Comparison of ENCODE assay signal across 8 mouse cellular contexts in the genomic region with DNA sequence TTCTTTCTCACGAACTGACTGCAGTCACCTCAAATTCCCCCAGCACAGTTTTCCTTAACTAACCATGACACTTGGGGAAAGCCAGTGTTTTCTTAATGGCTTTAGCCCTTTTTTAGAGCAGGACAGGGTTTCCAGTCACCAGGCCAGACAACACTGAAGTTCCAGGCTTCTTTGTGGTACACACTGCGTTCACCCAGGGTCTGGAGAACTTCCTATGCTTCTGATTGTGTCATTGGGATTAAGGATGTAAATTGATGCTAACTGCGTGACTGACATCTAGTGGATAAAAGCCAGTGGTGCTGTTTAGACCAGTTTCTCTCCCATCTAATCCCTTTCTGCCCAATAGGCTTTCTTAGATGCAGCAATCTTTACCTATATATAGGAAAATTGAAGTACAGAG.
A peak's percentile ranks its signal among the peaks of the same experiment; 100 is the strongest.
DNase-seq lines count a peak whose midpoint lies in the region; ATAC-seq and TF ChIP-seq lines count a peak whose summit lies in the region.

No protein-coding gene starts in this region.

- H3K9me3 ChIP-seq in embryonic facial prominence, embryonic 10.5 days: no peaks in the 10 kb centered on the region
- 0 out of 2 replicates have a peak, but pooled peaks cover 4% of the 10 kb centered on the region for H3K9me3 ChIP-seq in intestine, embryonic 16.5 days (ENCODE audit: control insufficient read depth, low read length)
- no peaks in the 10 kb centered on the region for H3K9me3 ChIP-seq in liver, embryonic 14.5 days (ENCODE audit: control insufficient read depth, low read length)

- H3K36me3 ChIP-seq in embryonic facial prominence, embryonic 10.5 days (replicated peaks): no peaks in the 10 kb centered on the region
- H3K36me3 ChIP-seq in intestine, embryonic 16.5 days (ENCODE audit: control insufficient read depth, insufficient read depth, low read length): no peaks in the 10 kb centered on the region
- no peaks in the 10 kb centered on the region for H3K36me3 ChIP-seq in liver, embryonic 14.5 days (replicated peaks; ENCODE audit: control insufficient read depth, insufficient read depth, low read depth)

- H3K4me2 ChIP-seq in intestine, embryonic 16.5 days (ENCODE audit: low read depth, low read length): no peak overlapping the region
- H3K4me2 ChIP-seq in liver, embryonic 14.5 days (ENCODE audit: low read depth): no peak overlapping the region

- intact Hi-C loops in gastrocnemius, postnatal 36 days (cut with DNase I): loop anchor here (10.0 kb wide), 1 partner anchor 481 kb away; no protein-coding TSS in a partner anchor

- peak; percentile 72; the same call in 1 of the 2 replicates for ATAC-seq in intestine, embryonic 16.5 days
- ATAC-seq in liver, embryonic 14.5 days (ENCODE audit: insufficient read depth): no peak
- ATAC-seq in inflammation-experienced regulatory T-cells, adult 6 months: no peak

- H3K9ac ChIP-seq in intestine, embryonic 16.5 days (ENCODE audit: low read depth, low read length): no peak overlapping the region
- H3K9ac ChIP-seq in liver, embryonic 14.5 days (replicated peaks): no peak overlapping the region

- WGBS in embryonic facial prominence, embryonic 10.5 days: 29% methylated on average over 3 of the region's 3 CpGs
- 31% methylated on average over 3 of the region's 3 CpGs for WGBS in intestine, embryonic 16.5 days
- 20% methylated on average over 3 of the region's 3 CpGs for WGBS in liver, embryonic 14.5 days (ENCODE audit: insufficient replicate concordance)

- H3K4me1 ChIP-seq in embryonic facial prominence, embryonic 10.5 days: peaks cover 20% of the 10 kb centered on the region
- H3K4me1 ChIP-seq in intestine, embryonic 16.5 days (ENCODE audit: control insufficient read depth, insufficient read depth, low read length): peaks cover 11% of the 10 kb centered on the region
- peaks cover 0 to 4% of the 10 kb centered on the region in 2 experiments; a peak in 2 of 4 replicates for H3K4me1 ChIP-seq in liver, embryonic 14.5 days (replicated peaks; ENCODE audit: control insufficient read depth in 2 of 2, insufficient read depth in 2 of 2, low read length in 1 of 2)

- H3K27me3 ChIP-seq in embryonic facial prominence, embryonic 10.5 days (replicated peaks; ENCODE audit: low read depth, poor library complexity, severe bottlenecking): peaks cover 21% of the 10 kb centered on the region
- H3K27me3 ChIP-seq in intestine, embryonic 16.5 days (replicated peaks; ENCODE audit: control insufficient read depth, insufficient read depth, low read length): no peaks in the 10 kb centered on the region
- H3K27me3 ChIP-seq in liver, embryonic 14.5 days (ENCODE audit: control insufficient read depth, insufficient read depth, low read length): no peaks in the 10 kb centered on the region

- TF ChIP-seq CTCF in liver, embryonic 14.5 days (IDR thresholded peaks at IDR 0.05; ENCODE audit: low read depth): peak; percentile 56

- TF ChIP-seq EP300 in liver, embryonic 14.5 days (IDR thresholded peaks at IDR 0.05; ENCODE audit: low read depth): no peak

- no peak overlapping the region for H3K4me3 ChIP-seq in embryonic facial prominence, embryonic 10.5 days
- H3K4me3 ChIP-seq in intestine, embryonic 16.5 days (ENCODE audit: low read length): no peak overlapping the region
- H3K4me3 ChIP-seq in liver, embryonic 14.5 days (ENCODE audit: insufficient read depth in 1 of 2, low read depth in 2 of 2, low read length in 2 of 2): no peak overlapping the region

- DNase-seq in 3T3-L1 (ENCODE audit: low read depth, low spot score) (peak; percentile 61), 416B (ENCODE audit: low read depth) (peak; percentile 60)
- DNase-seq in embryonic facial prominence, embryonic 10.5 days (ENCODE audit: low spot score): peak; percentile 34
- no peak for DNase-seq in liver, embryonic 14.5 days (ENCODE audit: low read depth in 3 of 3, low spot score in 3 of 3)
- DNase-seq in retina, embryonic 14.5 days (ENCODE audit: low spot score): peak; percentile 89
- no peak for DNase-seq in gastrocnemius, postnatal 36 days

- H3K27ac ChIP-seq in embryonic facial prominence, embryonic 10.5 days (replicated peaks): no peak overlapping the region
- H3K27ac ChIP-seq in intestine, embryonic 16.5 days (ENCODE audit: low read length): no peak overlapping the region
- no peak overlapping the region for H3K27ac ChIP-seq in liver, embryonic 14.5 days

Comparison
In these comparisons a context has a peak if more than half of its experiments do, and no peak if none do; other contexts are left out.
1. DNase-seq: peak in 3T3-L1 (single experiment), 416B (single experiment), embryonic facial prominence, embryonic 10.5 days (single experiment) and retina, embryonic 14.5 days (single experiment); none in liver, embryonic 14.5 days (0 of 3) and gastrocnemius, postnatal 36 days (0 of 2).